Mouse (Mus musculus): ENCODE measurements around the gene Hmgn1. TPM values are rescaled to one million over a fixed set of nuclear protein-coding genes. Genes with fewer than 3 reads are reported as not detected.

Hmgn1 gene
- total RNA-seq, 2 experiments from 2014 or later, result 46.5 to 57.6 TPM

Other genes with a start within 250 kb of the Hmgn1 start
- gene Psmg1, start 136.8 kb downstream of the Hmgn1 start, total RNA-seq (2021), result 10 to 100 TPM; 25.5 to 27.3 TPM
- gene Brwd1, start 45.2 kb downstream of the Hmgn1 start, total RNA-seq (2021), result 10 to 100 TPM; 75.4 to 80.1 TPM
- 10 to 100 TPM; 14.3 to 19.5 TPM for gene Wrb, start 17.7 kb upstream of the Hmgn1 start, total RNA-seq (2021)
- under 1 TPM; 0.45 to 0.59 TPM for gene Lca5l, start 64.5 kb upstream of the Hmgn1 start, total RNA-seq (2021)
- gene Sh3bgr, start 72.7 kb upstream of the Hmgn1 start, total RNA-seq (2021), result 100 to 1,000 TPM; 287 to 304 TPM
- gene B3galt5, start 108.1 kb upstream of the Hmgn1 start, total RNA-seq (2021), result not detected

All from heart, adult 18-20 months (tissue).